Mouse (Mus musculus): ENCODE measurements around the gene Trim25. TPM values are rescaled to one million over a fixed set of nuclear protein-coding genes. Genes with fewer than 3 reads are reported as not detected.
A peak's percentile ranks its signal among the peaks of the same experiment; 100 is the strongest.

Gene Trim25
- total and polyA plus RNA-seq, 3 experiments = 22.2 to 43.0 TPM; not detected in 1

DNA sequence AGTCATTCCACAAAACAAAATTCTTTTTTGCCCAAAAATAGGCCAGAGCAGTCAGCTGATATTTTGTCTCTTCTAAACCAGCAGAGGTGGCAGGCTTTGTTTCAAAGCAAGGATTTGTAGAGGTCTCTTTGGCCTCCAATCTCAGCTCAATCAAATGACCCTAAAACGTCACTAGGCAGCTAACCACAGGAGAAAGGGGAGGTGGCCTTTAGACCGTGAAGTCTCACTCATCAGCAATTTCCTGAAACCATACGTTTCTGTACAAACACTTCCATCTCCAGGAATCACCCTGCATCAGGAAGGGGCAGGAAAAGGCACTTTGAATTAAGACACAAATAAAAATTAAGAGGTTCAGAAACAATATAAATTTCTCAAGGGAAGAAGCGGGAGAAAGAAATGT lies 44.4 kb upstream of the Trim25 start:
- Histone ChIP-seq H3K9ac (ENCODE audit: control insufficient read depth, low read depth, low read length, poor library complexity, severe bottlenecking) (peak overlapping the region; percentile 65), H3K4me3 (ENCODE audit: control insufficient read depth in 1 of 2, insufficient read depth in 1 of 2, low read depth in 2 of 2, low read length in 2 of 2) (peak overlapping the region; percentile 63 to 71), H3K9me3 (replicated peaks; ENCODE audit: insufficient read depth, low read length) (no peaks in the 10 kb centered on the region), H3K27me3 (ENCODE audit: control insufficient read depth in 1 of 2, insufficient read depth in 2 of 2, low read length in 2 of 2) (no peaks in the 10 kb centered on the region), H3K27ac (ENCODE audit: control insufficient read depth, low read depth, low read length) (peak overlapping the region; percentile 57; the same call in 1 of the 2 replicates), H3K79me2 (ENCODE audit: control insufficient read depth, insufficient read depth, low read length, poor library complexity) (no peaks in the 10 kb centered on the region), H3K4me1 (ENCODE audit: control insufficient read depth in 1 of 2, insufficient read depth in 2 of 2, low read length in 2 of 2) (peaks cover 10 to 13% of the 10 kb centered on the region in 2 experiments; a peak in 3 of 4 replicates), H3K36me3 (ENCODE audit: control insufficient read depth in 1 of 2, insufficient read depth in 2 of 2, low read length in 2 of 2) (peaks cover 0 to 16% of the 10 kb centered on the region in 2 experiments; a peak in 3 of 4 replicates)
- TF ChIP-seq RCOR1 (IDR thresholded peaks at IDR 0.05; ENCODE audit: low read depth, low read length) (peak; percentile 81), GABPA (IDR thresholded peaks at IDR 0.05; ENCODE audit: low read depth, low read length) (no peak)
- peak; percentile 74 for DNase-seq (ENCODE audit: low read depth, low spot score)

- peak; percentile 99 for DNase-seq (ENCODE audit: low read depth, low spot score)
- Histone ChIP-seq H3K36me3 (ENCODE audit: control insufficient read depth in 1 of 2, insufficient read depth in 2 of 2, low read length in 2 of 2) (peaks cover 0 to 12% of the 10 kb centered on the region in 2 experiments; a peak in 3 of 4 replicates), H3K27me3 (ENCODE audit: control insufficient read depth in 1 of 2, insufficient read depth in 2 of 2, low read length in 2 of 2) (no peaks in the 10 kb centered on the region), H3K4me1 (ENCODE audit: control insufficient read depth in 1 of 2, insufficient read depth in 2 of 2, low read length in 2 of 2) (peaks cover 8 to 10% of the 10 kb centered on the region in 2 experiments; a peak in 2 of 4 replicates), H3K79me2 (ENCODE audit: control insufficient read depth, insufficient read depth, low read length, poor library complexity) (no peaks in the 10 kb centered on the region), H3K4me3 (ENCODE audit: control insufficient read depth in 1 of 2, insufficient read depth in 1 of 2, low read depth in 2 of 2, low read length in 2 of 2) (peak within 1 kb of the TSS; percentile 63 to 71), H3K27ac (ENCODE audit: control insufficient read depth, low read depth, low read length) (peak within 1 kb of the TSS; percentile 57; the same call in 1 of the 2 replicates), H3K9me3 (replicated peaks; ENCODE audit: insufficient read depth, low read length) (no peaks in the 10 kb centered on the region), H3K9ac (ENCODE audit: control insufficient read depth, low read depth, low read length, poor library complexity, severe bottlenecking) (peak within 1 kb of the TSS; percentile 65)
- peak; percentile 8 to 58 (median 57); a peak in 4 of 6 replicates for TF ChIP-seq CTCF (IDR thresholded peaks at IDR 0.05 in 2 of 3, conservative IDR thresholded peaks at IDR 0.05 in 1 of 3; ENCODE audit: control insufficient read depth in 1 of 3, insufficient read depth in 1 of 3, low read depth in 2 of 3, low read length in 3 of 3, poor library complexity in 1 of 3, severe bottlenecking in 1 of 3)
- TF ChIP-seq NRF1 (IDR thresholded peaks at IDR 0.05; ENCODE audit: insufficient read depth, low read depth, low read length, poor library complexity, severe bottlenecking) = peak; percentile 46; the same call in 1 of the 2 replicates
- no peak for TF ChIP-seq MAFK (IDR thresholded peaks at IDR 0.05; ENCODE audit: borderline replicate concordance, low read depth, low read length)
- TF ChIP-seq TBP (IDR thresholded peaks at IDR 0.05; ENCODE audit: low read depth, low read length) = peak; percentile 41
- TF ChIP-seq ZC3H11A (IDR thresholded peaks at IDR 0.05; ENCODE audit: low read depth, low read length) = no peak
- no peak for TF ChIP-seq ZKSCAN1 (IDR thresholded peaks at IDR 0.05; ENCODE audit: low read depth, low read length)
- peak; percentile 41; the same call in 1 of the 2 replicates for TF ChIP-seq NELFE (IDR thresholded peaks at IDR 0.05; ENCODE audit: low read depth, low read length)
- no peak; the same call in 1 of the 2 replicates for TF ChIP-seq ZMIZ1 (IDR thresholded peaks at IDR 0.05; ENCODE audit: low read depth, low read length)
- peak; percentile 56; the same call in 1 of the 2 replicates for TF ChIP-seq MXI1 (IDR thresholded peaks at IDR 0.05; ENCODE audit: low read depth, low read length)
- TF ChIP-seq MAX (IDR thresholded peaks at IDR 0.05; ENCODE audit: low read length) = peak; percentile 10; the same call in 1 of the 2 replicates
- no peak for TF ChIP-seq MYC (IDR thresholded peaks at IDR 0.05; ENCODE audit: low read depth, low read length)
- TF ChIP-seq RAD21 (IDR thresholded peaks at IDR 0.05; ENCODE audit: low read depth, low read length) = peak; percentile 1; the same call in 1 of the 2 replicates
- TF ChIP-seq ETS1 (IDR thresholded peaks at IDR 0.05; ENCODE audit: low read depth, low read length) = no peak
- TF ChIP-seq KAT2A (conservative IDR thresholded peaks at IDR 0.05; ENCODE audit: low read depth, low read length) = no peak
- no peak; the same call in 1 of the 2 replicates for TF ChIP-seq SMC3 (IDR thresholded peaks at IDR 0.05; ENCODE audit: low read depth, low read length)
- TF ChIP-seq TAL1 (IDR thresholded peaks at IDR 0.05; ENCODE audit: low read length) = no peak
- peak; percentile 36; the same call in 1 of the 2 replicates for TF ChIP-seq TCF12 (IDR thresholded peaks at IDR 0.05; ENCODE audit: low read depth, low read length)
- TF ChIP-seq CHD2 (IDR thresholded peaks at IDR 0.05; ENCODE audit: low read length) = no peak
- no peak for TF ChIP-seq E2F4 (IDR thresholded peaks at IDR 0.05; ENCODE audit: borderline replicate concordance, low read depth, low read length)
- no peak for TF ChIP-seq GABPA (IDR thresholded peaks at IDR 0.05; ENCODE audit: low read depth, low read length)
- TF ChIP-seq SIN3A (IDR thresholded peaks at IDR 0.05; ENCODE audit: low read length) = peak; percentile 11; the same call in 1 of the 2 replicates
- peak; percentile 62 to 75; a peak in 1 of 4 replicates for TF ChIP-seq POLR2A (IDR thresholded peaks at IDR 0.05; ENCODE audit: control insufficient read depth in 1 of 2, insufficient read depth in 1 of 2, low read depth in 1 of 2, low read length in 2 of 2, poor library complexity in 1 of 2)
- no peak for TF ChIP-seq USF2 (IDR thresholded peaks at IDR 0.05; ENCODE audit: borderline replicate concordance in 1 of 2, insufficient read depth in 1 of 2, low read depth in 1 of 2, low read length in 2 of 2)
- no peak for TF ChIP-seq MYB (IDR thresholded peaks at IDR 0.05; ENCODE audit: low read depth, low read length)
- TF ChIP-seq ZNF384 (IDR thresholded peaks at IDR 0.05; ENCODE audit: low read depth, low read length) = no peak
- peak; percentile 48; the same call in 1 of the 2 replicates for TF ChIP-seq HCFC1 (IDR thresholded peaks at IDR 0.05; ENCODE audit: low read depth, low read length)
- TF ChIP-seq POLR2AphosphoS2 (IDR thresholded peaks at IDR 0.05; ENCODE audit: low read length) = peak; percentile 40; the same call in 1 of the 2 replicates
- no peak for TF ChIP-seq MEF2A (IDR thresholded peaks at IDR 0.05; ENCODE audit: extremely low read depth, insufficient replicate concordance, low read depth, low read length, poor library complexity, severe bottlenecking)
Measured at GRCm38 (mm10) chr11:88955217-88955969, 43.8 kb upstream of the Trim25 start, which contains the start of gene Scpep1. Gene Scpep1, minus strand, starts transcription at chr11:88955465.
